Mouse (Mus musculus) midbrain, postnatal 0 days (tissue): ENCODE data around the gene Med4. TPM values are rescaled to one million over a fixed set of nuclear protein-coding genes. Genes with fewer than 3 reads are reported as not detected.
A peak's percentile ranks its signal among the peaks of the same experiment; 100 is the strongest.

Source experiments
- ATAC-seq: fragments of 200-750 bp; cut with Nextera tagmentation; 2 replicates; pipeline ENCODE4 v1.8.0; 2017; ENCODE audit warnings: moderate number of reproducible peaks, mild to moderate bottlenecking, moderate TSS enrichment, moderate library complexity; ENCODE audit not compliant: low FRiP score
- DNase-seq: peaks from one replicate; pipeline ENCODE4 v3.0.0-alpha.2; 2015; ENCODE audit warnings: low spot score
- H3K27ac ChIP-seq: fragments of 300-500 bp; sonication (generic); 2 replicates; pipeline ENCODE4 v1.5.1; 2014; ENCODE audit warnings: low read depth, mild to moderate bottlenecking, low read length, mixed read lengths
- H3K27me3 ChIP-seq: fragments of 300-500 bp; sonication (generic); 2 replicates; pipeline ENCODE4 v1.6.1; 2014; ENCODE audit warnings: low read length, control low read depth, mixed read lengths; ENCODE audit not compliant: insufficient read depth
- H3K36me3 ChIP-seq: fragments of 300-500 bp; sonication (generic); 2 replicates; pipeline ENCODE4 v1.6.1; 2014; ENCODE audit warnings: low read length, control low read depth, mixed read lengths; ENCODE audit not compliant: insufficient read depth
- H3K4me1 ChIP-seq: fragments of 300-500 bp; sonication (generic); 2 replicates; pipeline ENCODE4 v1.6.1; 2014; ENCODE audit warnings: mild to moderate bottlenecking, control low read depth, antibody characterized with exemption, low read length, mixed read lengths; ENCODE audit not compliant: insufficient read depth
- H3K4me2 ChIP-seq: fragments of 300-500 bp; sonication (generic); 2 replicates; pipeline ENCODE4 v1.6.1; 2014; ENCODE audit warnings: low read depth, mild to moderate bottlenecking, low read length, mixed read lengths; ENCODE audit not compliant: poor library complexity, severe bottlenecking
- H3K4me3 ChIP-seq: fragments of 300-500 bp; sonication (generic); 2 replicates; pipeline ENCODE4 v1.5.1; 2014; ENCODE audit warnings: low read depth, mild to moderate bottlenecking, low read length, moderate library complexity
- H3K9ac ChIP-seq: fragments of 300-500 bp; sonication (generic); replicated peaks from 2 replicates; pipeline ENCODE4 v1.6.1; 2014; ENCODE audit warnings: mild to moderate bottlenecking, low read length, moderate library complexity, mixed read lengths; ENCODE audit not compliant: poor library complexity, severe bottlenecking
- H3K9me3 ChIP-seq: fragments of 300-500 bp; sonication (generic); 2 replicates; pipeline ENCODE4 v1.6.1; 2016; ENCODE audit warnings: low read length, control low read depth
- CTCF ChIP-seq: IDR thresholded peaks from 2 replicates; pipeline ENCODE4 v1.5.1; 2016; ENCODE audit warnings: antibody characterized with exemption, mild to moderate bottlenecking
- WGBS: fragments of 180-500 bp; shearing (Covaris S2); extraction: QIAGEN DNeasy Blood & Tissue Kit; methylation state at CpG from one replicate; pipeline ENCODE4 v1.1.7; 2014; 5-methylcytosine and 5-hydroxymethylcytosine counted together
- polyA plus RNA-seq: library from polyadenylated mRNA; unstranded; fragments of >200 nt; fragmentation: Nextera tagmentation; extraction: Ambion mirVana; gene quantifications from 2 replicates; pipeline ENCODE4 v1.2.1, GENCODE M21; 2015
- total RNA-seq: library from RNA; depleted of rRNA; stranded (reverse); fragments of >200 nt; gene quantifications from 2 replicates; pipeline ENCODE4 v1.2.3, GENCODE M21; 2014

The Med4 gene
- total and polyA plus RNA-seq, 2 experiments from 2014 or later = 25.2 to 81.7 TPM

- Histone ChIP-seq H3K4me2 (no peak overlapping the region), H3K9ac (no peak overlapping the region), H3K36me3 (no peaks in the 10 kb centered on the region), H3K4me3 (no peak overlapping the region), H3K27ac (no peak overlapping the region), H3K4me1 (no peaks in the 10 kb centered on the region), H3K9me3 (no peaks in the 10 kb centered on the region), H3K27me3 (no peaks in the 10 kb centered on the region)
- WGBS = 63% methylated on average over 6 of the region's 6 CpGs
- ATAC-seq (no peak), DNase-seq (peak; percentile 21)
- no peak for TF ChIP-seq CTCF
Measured at GRCm38 (mm10) chr14:73533755-73534465, 24.1 kb downstream of the Med4 start.

DNA sequence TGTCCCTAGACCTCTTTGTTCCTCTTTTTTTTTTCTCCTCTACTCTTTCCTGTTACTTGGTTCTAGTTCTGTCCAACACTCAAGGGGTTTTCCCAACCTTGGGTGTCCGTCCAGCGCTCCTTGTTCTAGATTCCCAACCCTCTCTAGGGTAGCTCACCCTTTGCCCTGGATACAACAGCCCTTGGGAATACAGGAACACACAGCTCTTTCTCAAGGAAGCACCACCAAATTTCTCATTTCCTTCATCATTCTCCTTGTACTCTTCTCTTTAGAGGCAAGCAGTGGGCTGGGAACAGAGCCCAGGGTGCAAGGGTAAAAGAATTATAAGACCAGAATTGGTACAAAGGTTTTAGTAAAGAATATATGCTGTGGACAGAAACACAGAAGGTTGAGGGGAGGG is 25.8 kb downstream of the Med4 start:
- ATAC-seq = no peak
- no peaks in the 10 kb centered on the region for H3K36me3 ChIP-seq
- no peaks in the 10 kb centered on the region for H3K4me1 ChIP-seq
- 87% methylated on average over 2 of the region's 2 CpGs for WGBS
- no peak for TF ChIP-seq CTCF
- no peak overlapping the region for H3K27ac ChIP-seq
- H3K9me3 ChIP-seq = no peaks in the 10 kb centered on the region
- no peaks in the 10 kb centered on the region for H3K27me3 ChIP-seq
- H3K4me2 ChIP-seq = no peak overlapping the region
- DNase-seq = no peak
- H3K4me3 ChIP-seq = no peak overlapping the region
- H3K9ac ChIP-seq = no peak overlapping the region

DNA sequence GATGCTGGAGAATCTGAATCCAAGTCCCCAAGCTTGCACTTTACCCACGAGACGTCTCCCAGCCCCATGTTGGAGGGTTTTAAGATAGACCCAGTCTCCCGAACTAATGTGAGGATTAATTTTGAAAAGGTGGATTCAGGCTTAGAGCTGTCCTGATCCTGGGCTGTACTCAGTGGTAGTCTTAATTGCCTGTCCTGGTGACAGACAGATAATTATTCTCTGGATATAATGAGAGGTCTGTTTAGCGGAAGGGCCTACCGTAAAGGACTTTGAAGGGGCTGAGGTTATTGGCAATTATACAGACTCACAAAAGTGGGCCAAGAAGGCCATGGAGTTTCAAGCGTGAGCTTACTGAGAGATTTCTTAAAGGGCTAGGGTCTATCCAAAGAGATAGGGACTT is 34.0 kb downstream of the Med4 start:
- H3K9ac ChIP-seq = no peak overlapping the region
- H3K27ac ChIP-seq = no peak overlapping the region
- DNase-seq = no peak
- H3K27me3 ChIP-seq = no peaks in the 10 kb centered on the region
- no peak for ATAC-seq
- no peaks in the 10 kb centered on the region for H3K4me1 ChIP-seq
- 46% methylated on average over 6 of the region's 6 CpGs for WGBS
- no peaks in the 10 kb centered on the region for H3K9me3 ChIP-seq
- H3K36me3 ChIP-seq = no peaks in the 10 kb centered on the region
- no peak for TF ChIP-seq CTCF
- H3K4me2 ChIP-seq = no peak overlapping the region
- no peak overlapping the region for H3K4me3 ChIP-seq

DNA sequence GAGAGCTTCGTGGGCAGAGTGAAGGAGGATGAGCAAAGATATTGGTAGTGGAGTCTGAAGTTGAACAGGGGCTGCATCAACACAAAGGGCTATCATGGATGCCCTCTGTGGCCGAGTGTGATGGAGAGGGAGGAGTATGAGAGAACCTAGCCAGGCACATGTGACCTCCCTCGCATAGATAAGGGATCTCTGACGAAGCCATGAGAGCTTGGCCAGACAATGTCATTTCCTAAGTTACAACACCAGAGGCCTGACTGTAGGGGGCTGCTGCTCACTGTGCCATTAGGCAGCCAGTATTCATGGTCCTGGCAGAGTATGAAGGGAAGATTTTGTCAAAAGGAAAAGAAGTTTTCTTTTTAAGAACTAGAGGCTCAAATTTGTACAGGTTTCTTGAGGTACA is 37.2 kb downstream of the Med4 start:
- Histone ChIP-seq H3K27me3 (no peaks in the 10 kb centered on the region), H3K27ac (no peak overlapping the region), H3K9ac (no peak overlapping the region), H3K36me3 (no peaks in the 10 kb centered on the region), H3K4me2 (no peak overlapping the region), H3K4me1 (peaks cover under 1% of the 10 kb centered on the region; the same call in 1 of the 2 replicates), H3K9me3 (no peaks in the 10 kb centered on the region), H3K4me3 (no peak overlapping the region)
- 65% methylated on average over 4 of the region's 4 CpGs for WGBS
- no peak for DNase-seq
- TF ChIP-seq CTCF = no peak
- no peak for ATAC-seq

DNA sequence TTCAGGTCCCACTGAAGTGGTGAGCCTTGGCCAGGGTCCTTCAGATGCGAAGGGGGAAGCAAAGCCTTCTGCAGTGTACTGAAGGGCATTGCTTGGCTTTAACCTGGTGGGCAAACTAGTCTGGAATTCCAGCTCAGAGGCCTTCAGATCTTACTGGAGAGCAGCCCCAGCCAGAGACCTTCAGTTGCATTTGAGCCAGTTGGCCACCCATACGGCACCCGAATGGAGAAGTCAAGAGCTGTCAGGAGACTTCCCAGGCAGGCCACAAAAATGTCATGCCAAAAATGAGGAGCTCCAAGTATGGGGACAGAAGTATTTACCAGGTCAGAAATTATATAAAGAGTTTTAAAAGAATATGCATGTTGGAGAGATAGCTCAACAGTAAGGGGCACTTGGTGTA is 38.2 kb downstream of the Med4 start, which contains the start of gene Nudt15:
Nudt15 (minus strand) TSS at position 192 of the 400 bp plus-strand sequence.
- Histone ChIP-seq H3K27me3 (no peaks in the 10 kb centered on the region), H3K4me1 (peaks cover 3% of the 10 kb centered on the region; the same call in 1 of the 2 replicates), H3K4me2 (no peak within 1 kb of the TSS), H3K4me3 (no peak within 1 kb of the TSS), H3K27ac (no peak within 1 kb of the TSS), H3K36me3 (no peaks in the 10 kb centered on the region), H3K9ac (no peak within 1 kb of the TSS), H3K9me3 (no peaks in the 10 kb centered on the region)
- ATAC-seq = no peak
- 94% methylated on average over 3 of the region's 3 CpGs for WGBS
- no peak for DNase-seq
- no peak for TF ChIP-seq CTCF

- 42% methylated on average over 3 of the region's 3 CpGs for WGBS
- no peaks in the 10 kb centered on the region for H3K36me3 ChIP-seq
- no peak overlapping the region for H3K4me3 ChIP-seq
- no peak overlapping the region for H3K27ac ChIP-seq
- ATAC-seq = no peak
- H3K4me1 ChIP-seq = peaks cover 3% of the 10 kb centered on the region; the same call in 1 of the 2 replicates
- DNase-seq = no peak
- H3K27me3 ChIP-seq = no peaks in the 10 kb centered on the region
- no peak overlapping the region for H3K4me2 ChIP-seq
- H3K9ac ChIP-seq = no peak overlapping the region
- TF ChIP-seq CTCF = no peak
- H3K9me3 ChIP-seq = no peaks in the 10 kb centered on the region
Measured at GRCm38 (mm10) chr14:73550291-73550690, 40.5 kb downstream of the Med4 start.
